Mouse (Mus musculus) brain, embryonic 14.5 days (tissue): ENCODE data around the gene C1ql4.

ENCODE experiments used
- CTCF ChIP-seq: fragments of 200-500 bp; IDR thresholded peaks from 2 replicates; pipeline ENCODE4 v1.5.1; 2012; ENCODE audit warnings: inconsistent platforms, mild to moderate bottlenecking, moderate library complexity, borderline replicate concordance; ENCODE audit not compliant: insufficient read depth, insufficient read length; ENCODE audit errors: extremely low read depth
- POLR2A ChIP-seq: fragments of 200-500 bp; IDR thresholded peaks from 2 replicates; pipeline ENCODE4 v1.6.1; 2012; ENCODE audit warnings: mild to moderate bottlenecking, inconsistent platforms, borderline replicate concordance; ENCODE audit not compliant: poor library complexity, insufficient read depth, insufficient read length, severe bottlenecking; ENCODE audit errors: extremely low read depth

- TF ChIP-seq CTCF (no peak), POLR2A (no peak)
Observed at GRCm38 (mm10) chr15:99078181-99078910, 9.3 kb downstream of the C1ql4 start.
